Mouse (Mus musculus) cortical plate, adult 2 months (tissue): ENCODE results near the gene Bhlha15. TPM values are rescaled to one million over a fixed set of nuclear protein-coding genes. Genes with fewer than 3 reads are reported as not detected.

Experiments
- H3K27ac ChIP-seq: fragments of 200-500 bp; 2 replicates; pipeline ENCODE4 v1.5.1; 2012; ENCODE audit warnings: low read length, control low read depth, inconsistent platforms; ENCODE audit not compliant: insufficient read depth
- H3K4me1 ChIP-seq: fragments of 200-500 bp; 2 replicates; pipeline ENCODE4 v1.6.1; 2011; ENCODE audit warnings: low read length; ENCODE audit not compliant: control insufficient read depth, insufficient read depth
- H3K4me3 ChIP-seq: fragments of 200-500 bp; 2 replicates; pipeline ENCODE4 v1.5.1; 2011; ENCODE audit warnings: mild to moderate bottlenecking, low read length, control low read depth; ENCODE audit not compliant: insufficient read depth
- CTCF ChIP-seq: fragments of 200-500 bp; IDR thresholded peaks from 2 replicates; pipeline ENCODE4 v1.5.1; 2011; ENCODE audit warnings: mild to moderate bottlenecking, control low read depth, low read length; ENCODE audit not compliant: insufficient read depth; ENCODE audit errors: extremely low read depth
- POLR2A ChIP-seq: fragments of 200-500 bp; IDR thresholded peaks from 2 replicates; pipeline ENCODE4 v1.6.1; 2011; ENCODE audit warnings: mild to moderate bottlenecking, low read length, control low read depth; ENCODE audit not compliant: insufficient read depth; ENCODE audit errors: extremely low read depth
- polyA plus RNA-seq: library from polyadenylated mRNA; depleted of rRNA; stranded (reverse); fragments of >200 nt; gene quantifications from 2 replicates; pipeline ENCODE4 v1.2.3, GENCODE M21; 2012

Bhlha15 gene
- polyA plus RNA-seq, 1 experiment, result 0.08 TPM

GRCm38 (mm10) chr5:144222811-144223502 lies 32.9 kb downstream of the Bhlha15 start:
- TF ChIP-seq POLR2A (no peak), CTCF (no peak)
- H3K4me1 ChIP-seq, result peaks cover 17% of the 10 kb centered on the region
- no peak overlapping the region; the same call in 1 of the 2 replicates for H3K27ac ChIP-seq
- H3K4me3 ChIP-seq, result peak overlapping the region; percentile 87

DNA sequence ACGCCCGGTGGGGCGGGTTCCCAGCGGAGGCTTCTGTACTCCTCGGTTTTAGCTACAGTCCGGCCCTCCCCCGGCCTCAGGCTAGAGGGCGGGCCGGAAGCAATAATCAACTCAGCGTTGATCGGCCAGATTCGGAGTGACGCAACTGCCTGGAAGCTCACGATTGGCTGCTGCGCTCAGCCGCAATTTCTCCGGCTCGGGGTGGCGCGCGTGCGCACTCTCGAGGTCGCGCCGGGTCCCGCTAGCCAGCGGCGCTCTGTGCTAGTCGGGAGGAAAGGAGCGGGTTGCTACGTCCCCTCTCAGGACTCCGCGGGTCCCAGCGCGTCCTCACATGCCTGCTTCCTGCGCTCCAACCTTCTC lies 33.4 kb downstream of the Bhlha15 start, which contains the start of gene Tecpr1:
Gene Tecpr1 (minus strand): TSS at position 113 of the 360 bp plus-strand sequence.
- no peak for TF ChIP-seq CTCF
- peak; percentile 87 for TF ChIP-seq POLR2A
- H3K4me1 ChIP-seq, result peaks cover 17% of the 10 kb centered on the region
- peak within 1 kb of the TSS; percentile 87 for H3K4me3 ChIP-seq
- peak within 1 kb of the TSS; percentile 81 for H3K27ac ChIP-seq

DNA sequence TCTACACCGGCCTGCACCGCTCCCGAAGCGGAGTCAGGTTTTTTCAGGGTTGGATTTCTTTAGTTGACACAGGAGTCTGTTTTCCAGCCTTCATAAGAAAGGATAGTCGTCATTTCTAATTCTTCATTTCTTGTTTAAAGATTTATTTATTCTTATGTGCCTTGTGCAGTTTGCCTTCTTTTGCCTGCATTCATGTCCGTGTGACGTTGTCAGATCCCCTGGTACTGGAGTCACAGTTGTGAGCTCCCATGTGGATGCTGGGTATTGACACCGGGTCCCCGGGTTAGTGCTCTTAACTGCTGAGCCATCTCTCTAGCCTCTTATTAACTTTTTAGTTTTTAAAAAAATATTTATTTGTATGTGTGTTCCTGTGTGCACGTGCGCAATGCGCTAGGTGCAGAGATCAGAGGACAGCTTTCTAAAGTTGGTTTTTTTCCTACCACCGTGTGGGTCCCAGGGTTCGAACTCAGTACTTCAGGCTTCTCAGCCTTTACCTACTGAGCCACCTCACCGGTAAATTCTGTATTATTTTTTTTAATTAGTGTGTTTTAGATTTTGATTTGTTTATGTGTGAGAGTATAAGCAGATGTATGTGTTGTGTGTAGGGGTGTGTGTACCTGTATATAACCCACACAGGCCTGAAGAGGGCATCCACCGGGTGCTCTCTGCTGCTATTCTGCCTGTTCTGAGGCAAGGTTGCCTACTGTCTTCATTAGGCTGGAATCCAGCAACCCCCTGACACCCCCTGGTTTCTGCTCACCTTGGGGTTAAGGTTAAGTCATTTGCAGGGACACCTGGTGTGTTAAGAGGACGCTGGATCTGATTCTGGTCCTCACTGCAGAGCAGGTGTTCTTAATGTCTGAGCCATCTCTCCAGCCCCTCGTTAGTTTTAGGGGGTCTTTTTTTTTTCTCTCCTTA lies 34.1 kb downstream of the Bhlha15 start:
- H3K4me1 ChIP-seq, result peaks cover 15% of the 10 kb centered on the region
- H3K27ac ChIP-seq, result peak overlapping the region; percentile 81
- TF ChIP-seq POLR2A (no peak), CTCF (no peak)
- peak overlapping the region; percentile 87 for H3K4me3 ChIP-seq

GRCm38 (mm10) chr5:144226220-144226619 lies 36.1 kb downstream of the Bhlha15 start:
- peaks cover 9% of the 10 kb centered on the region for H3K4me1 ChIP-seq
- no peak overlapping the region for H3K27ac ChIP-seq
- TF ChIP-seq POLR2A (no peak), CTCF (no peak)
- no peak overlapping the region for H3K4me3 ChIP-seq

- H3K4me1 ChIP-seq, result no peaks in the 10 kb centered on the region
- TF ChIP-seq CTCF, result no peak
- TF ChIP-seq POLR2A, result no peak
- no peak overlapping the region for H3K4me3 ChIP-seq
- H3K27ac ChIP-seq, result no peak overlapping the region
Measured at GRCm38 (mm10) chr5:144230216-144230615, 40.1 kb downstream of the Bhlha15 start.

- Histone ChIP-seq H3K27ac (no peak overlapping the region), H3K4me3 (no peak overlapping the region)
- TF ChIP-seq CTCF, result peak; percentile 42; the same call in 1 of the 2 replicates
- TF ChIP-seq POLR2A, result no peak
Measured at GRCm38 (mm10) chr5:144231410-144231809, 41.3 kb downstream of the Bhlha15 start.

DNA sequence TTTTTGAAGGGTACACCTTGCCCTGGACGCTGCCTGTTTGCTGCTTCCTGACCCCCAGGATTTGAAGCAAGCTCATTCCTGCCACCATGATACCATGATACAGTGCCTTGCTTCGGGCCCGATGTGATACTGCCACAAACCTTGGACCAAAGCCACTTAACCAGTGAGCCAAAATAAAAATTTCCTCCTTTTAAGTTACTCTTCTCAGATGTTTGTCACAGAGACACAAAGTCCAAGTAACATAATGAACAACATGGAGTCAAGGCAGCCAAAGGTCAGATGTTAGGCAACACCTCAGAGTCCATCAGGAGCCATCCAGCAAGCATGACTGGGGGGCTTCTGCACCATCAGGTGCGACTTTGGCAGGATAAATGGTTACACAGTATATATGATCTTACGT lies 42.4 kb downstream of the Bhlha15 start:
- no peak for TF ChIP-seq POLR2A
- TF ChIP-seq CTCF, result no peak
- no peaks in the 10 kb centered on the region for H3K4me1 ChIP-seq
- H3K27ac ChIP-seq, result no peak overlapping the region
- H3K4me3 ChIP-seq, result no peak overlapping the region

More at GRCm38 (mm10) chr5:144231410-144231809, 41.3 kb downstream of the Bhlha15 start:
- no peaks in the 10 kb centered on the region for H3K4me1 ChIP-seq

DNA sequence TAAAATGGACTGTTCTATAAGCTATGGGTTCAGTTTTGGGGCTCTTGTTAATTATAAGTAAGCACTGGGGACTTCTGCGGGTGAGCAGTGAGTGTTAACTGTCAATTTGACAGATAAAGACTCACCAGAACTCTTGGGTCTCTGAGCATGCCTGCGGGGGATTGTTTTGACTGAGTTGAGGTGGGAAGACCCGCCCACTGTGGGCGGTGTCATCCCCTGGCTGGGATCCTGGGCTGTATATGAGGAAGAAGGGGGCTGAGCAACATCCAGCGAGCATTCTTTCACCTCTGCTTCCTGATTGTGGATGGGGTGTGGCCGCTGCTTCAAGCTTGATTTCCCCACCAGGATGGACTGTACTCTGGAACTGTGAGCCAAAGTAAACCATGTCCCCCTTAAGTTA lies 44.1 kb downstream of the Bhlha15 start:
- Histone ChIP-seq H3K4me1 (no peaks in the 10 kb centered on the region), H3K27ac (no peak overlapping the region), H3K4me3 (no peak overlapping the region)
- no peak for TF ChIP-seq POLR2A

GRCm38 (mm10) chr5:144234714-144235113 lies 44.6 kb downstream of the Bhlha15 start:
- H3K27ac ChIP-seq, result no peak overlapping the region
- H3K4me3 ChIP-seq, result no peak overlapping the region
- no peaks in the 10 kb centered on the region for H3K4me1 ChIP-seq
- TF ChIP-seq CTCF (no peak), POLR2A (no peak)
